Mouse (Mus musculus) embryo, embryonic 10 days (tissue): ENCODE measurements at regions not wholly inside any gene's neighbourhood (a gene's known extent, or its start where the extent isn't known, plus 50 kb on each side); places are given as distances from the start of the nearest gene placed in this dataset.

Experiments used
- DNase-seq: peaks from one replicate; pipeline ENCODE4 v3.0.0-alpha.2; 2015; ENCODE audit warnings: low spot score

- DNase-seq: no peak
These were observed 334.8 kb downstream of the Efna5 start for GRCm38 (mm10) chr17:62546286-62546685.

GRCm38 (mm10) chr17:62545330-62545729 is 335.8 kb downstream of the Efna5 start:
- no peak for DNase-seq

GRCm38 (mm10) chr17:62543056-62543975 is 337.8 kb downstream of the Efna5 start:
- DNase-seq: no peak

GRCm38 (mm10) chr17:62529911-62530310 is 351.2 kb downstream of the Efna5 start:
- no peak for DNase-seq

- DNase-seq: no peak
These were observed 353.6 kb downstream of the Efna5 start for GRCm38 (mm10) chr17:62527556-62527955.

- no peak for DNase-seq
These were observed 367.5 kb downstream of the Efna5 start for GRCm38 (mm10) chr17:62513635-62514034.

GRCm38 (mm10) chr17:62510184-62510583 is 370.9 kb downstream of the Efna5 start:
- no peak for DNase-seq

- DNase-seq: no peak
These were observed 373.2 kb downstream of the Efna5 start for GRCm38 (mm10) chr17:62507766-62508485.

- no peak for DNase-seq
These were observed 376.4 kb downstream of the Efna5 start for GRCm38 (mm10) chr17:62504691-62505090.

- no peak for DNase-seq
These were observed 410.4 kb downstream of the Efna5 start for GRCm38 (mm10) chr17:62470739-62471138.

GRCm38 (mm10) chr17:62469367-62469766 is 411.8 kb downstream of the Efna5 start:
- DNase-seq: no peak

- DNase-seq: no peak
These were observed 412.3 kb downstream of the Efna5 start for GRCm38 (mm10) chr17:62468859-62469258.

GRCm38 (mm10) chr17:62467072-62467471 is 414.0 kb downstream of the Efna5 start:
- DNase-seq: no peak

- DNase-seq: no peak
These were observed 416.1 kb downstream of the Efna5 start for GRCm38 (mm10) chr17:62464994-62465393.

GRCm38 (mm10) chr17:62464228-62464627 is 416.9 kb downstream of the Efna5 start:
- no peak for DNase-seq

- DNase-seq: peak; percentile 64
These were observed 419.5 kb downstream of the Efna5 start for GRCm38 (mm10) chr17:62461304-62462245.

GRCm38 (mm10) chr17:62458964-62459363 is 422.2 kb downstream of the Efna5 start:
- peak; percentile 74 for DNase-seq

- DNase-seq: no peak
These were observed 443.1 kb downstream of the Efna5 start for GRCm38 (mm10) chr17:62438045-62438444.

GRCm38 (mm10) chr17:62436044-62436443 is 445.1 kb downstream of the Efna5 start:
- no peak for DNase-seq

- DNase-seq: peak; percentile 14
These were observed 457.4 kb downstream of the Efna5 start for GRCm38 (mm10) chr17:62423476-62424385.

- DNase-seq: no peak
These were observed 463.5 kb downstream of the Efna5 start for GRCm38 (mm10) chr17:62417584-62417983.
